Mouse (Mus musculus): Measurements from ENCODE around the gene Tbx6.
"Not testable (repeated sequence)": the region's sequence is repeated elsewhere in the genome, so short reads cannot be mapped to it uniquely, and the experiment has no call there.

Tbx6 gene

DNA sequence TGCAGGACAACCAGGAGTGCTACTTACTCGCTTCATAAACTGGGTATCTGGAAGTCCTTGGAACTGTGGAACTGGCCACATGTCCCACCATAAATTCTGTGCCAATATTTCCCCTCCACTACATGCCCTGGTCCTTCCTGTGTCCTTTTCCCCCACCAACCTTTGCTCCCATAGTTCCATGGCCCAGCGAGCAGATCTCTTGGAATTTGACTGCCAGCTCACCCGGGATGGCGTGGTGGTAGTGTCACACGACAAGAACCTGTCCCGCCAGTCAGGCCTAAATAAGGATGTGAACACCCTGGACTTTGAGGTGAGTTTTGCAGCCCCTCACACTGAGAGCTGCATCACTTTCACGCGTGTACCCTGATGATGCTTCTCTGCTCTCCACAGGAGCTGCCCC is 14.3 kb upstream of the Tbx6 start:
- DNase-seq (ENCODE audit: low spot score), result no peak

DNA sequence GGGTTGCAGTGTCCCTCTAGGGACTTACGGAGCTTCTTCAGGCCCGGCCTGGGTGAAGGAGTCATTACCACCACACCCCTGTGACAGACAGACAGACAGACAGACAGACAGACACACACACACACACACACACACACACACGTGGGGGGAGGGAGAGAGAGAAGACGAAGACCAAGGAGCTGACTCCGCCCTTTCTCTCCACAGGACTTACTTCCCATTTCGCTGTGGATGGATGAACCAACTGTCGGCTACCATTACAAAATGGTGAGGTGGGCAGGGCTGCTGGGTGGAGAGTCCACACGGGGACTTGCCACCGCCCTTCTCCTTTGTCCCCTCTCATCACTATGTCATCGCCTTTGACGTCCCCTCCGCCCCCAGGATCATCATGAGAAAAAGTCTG is 10.5 kb upstream of the Tbx6 start:
- DNase-seq (ENCODE audit: low spot score), result no peak

DNA sequence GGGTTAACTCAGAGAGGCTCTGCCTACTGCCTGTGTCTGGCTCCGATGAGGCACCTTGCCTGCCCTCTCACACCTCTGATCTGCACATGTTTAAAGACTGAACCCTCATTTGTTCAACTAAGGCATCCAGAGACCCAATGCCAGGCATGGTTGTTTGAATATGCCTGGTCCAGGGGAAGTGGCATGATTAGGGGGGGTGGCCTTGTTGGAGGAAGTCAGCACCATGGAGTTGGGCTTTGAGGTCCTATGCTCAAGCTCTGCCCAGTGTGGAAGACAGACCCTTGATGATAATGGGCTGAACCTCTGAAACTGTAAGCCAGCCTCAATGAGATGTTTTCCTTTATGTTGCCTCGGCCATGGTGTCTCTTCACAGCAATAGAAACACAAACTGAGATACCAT is 7.9 kb upstream of the Tbx6 start:
- no peak for DNase-seq (ENCODE audit: low spot score)

DNA sequence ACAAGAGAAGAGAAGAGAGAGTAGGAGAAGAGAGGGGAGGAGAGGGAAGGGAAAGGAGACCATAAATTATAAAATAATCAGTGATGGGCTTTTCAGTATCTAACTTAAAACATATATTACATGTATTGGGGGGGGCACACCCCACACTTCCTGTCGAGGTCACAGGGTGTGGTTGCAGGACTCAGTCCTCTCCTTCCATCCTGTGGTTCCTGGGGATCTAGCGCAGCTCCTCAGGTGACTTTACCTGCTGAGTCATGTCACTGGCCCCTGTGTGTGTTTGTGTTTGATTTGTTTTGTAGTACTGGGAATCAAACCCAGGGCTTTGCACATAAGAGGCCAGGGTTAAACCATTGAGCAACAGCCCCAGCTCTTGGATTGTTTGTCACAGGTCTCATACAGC is 6.8 kb upstream of the Tbx6 start:
- DNase-seq (ENCODE audit: low spot score), result no peak

DNA sequence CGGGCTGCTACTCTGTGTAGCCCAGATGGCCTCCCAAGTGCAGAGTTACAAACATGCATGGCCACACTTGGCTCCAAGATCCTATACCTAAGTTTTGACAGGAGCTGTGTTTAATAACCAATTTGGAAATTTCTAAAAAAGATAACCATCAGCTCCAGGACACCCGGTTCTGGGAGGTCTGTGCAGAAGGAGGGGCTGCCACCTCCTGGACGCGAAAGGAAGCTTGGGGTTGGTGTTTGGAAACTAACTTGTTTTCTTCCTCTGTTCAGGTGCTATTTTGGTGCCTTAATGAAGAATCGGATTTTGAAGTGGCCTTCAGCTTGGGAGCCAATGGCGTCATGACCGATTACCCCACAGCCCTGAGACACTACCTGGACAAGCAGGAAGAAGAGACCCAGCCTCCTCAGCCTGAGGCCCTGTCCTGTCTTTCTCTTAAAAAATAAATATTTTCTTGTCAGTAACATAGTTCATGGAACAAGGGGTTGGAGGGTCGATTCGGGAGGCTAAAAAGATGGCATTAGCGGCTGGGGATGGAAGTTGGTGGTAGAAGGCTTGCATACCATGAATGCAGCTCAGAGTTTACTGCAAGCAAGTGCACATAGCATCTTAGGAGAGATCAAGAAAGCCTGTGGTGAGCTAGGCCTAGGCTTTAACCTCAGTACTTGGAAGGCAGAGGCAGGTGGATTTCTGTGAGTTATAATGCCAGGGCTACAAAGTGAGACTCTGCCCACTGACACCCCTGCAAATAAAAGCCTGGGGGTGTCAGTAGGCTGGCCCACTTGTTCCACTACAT is 5.9 kb upstream of the Tbx6 start:
- DNase-seq (ENCODE audit: low spot score), result no peak

DNA sequence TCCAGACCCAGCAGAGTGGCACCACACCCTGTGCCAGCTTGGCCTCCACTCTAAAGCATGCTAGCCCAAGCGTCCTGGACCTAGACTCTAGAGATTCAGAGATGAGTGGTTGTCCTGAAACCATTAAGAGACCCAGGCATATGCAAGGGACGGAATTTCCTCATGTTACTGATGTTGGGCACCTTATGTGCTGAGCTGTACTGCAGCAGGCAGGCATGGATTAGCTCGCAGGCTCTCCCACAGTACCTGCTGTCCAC is 5.4 kb upstream of the Tbx6 start:
- no peak for DNase-seq (ENCODE audit: low spot score)

DNA sequence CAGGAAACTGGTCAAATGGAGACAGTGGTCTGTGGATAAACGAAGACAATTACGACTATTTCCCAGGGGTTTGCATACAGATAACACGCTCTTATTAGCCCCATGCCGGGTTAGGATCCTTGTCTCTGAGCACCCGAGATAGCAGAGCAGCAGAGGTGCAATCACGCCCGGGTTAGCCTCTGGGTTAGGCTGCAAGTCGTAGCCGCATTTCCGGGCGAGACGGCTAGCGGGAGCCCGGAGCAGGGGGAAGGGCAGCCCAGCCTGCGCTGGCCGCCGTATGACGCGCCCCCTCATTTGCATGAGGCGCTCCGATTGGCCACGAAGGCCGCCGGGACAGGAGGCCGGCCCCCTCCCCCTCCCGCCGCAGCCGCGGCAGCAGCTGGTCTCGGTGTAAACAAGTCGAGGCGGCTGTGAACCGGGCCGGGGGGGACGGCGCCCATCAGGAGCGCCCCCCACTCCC is 4.7 kb upstream of the Tbx6 start, which contains the start of gene Ypel3:
Gene Ypel3 (plus strand): TSS at position 358 of the 460 bp plus-strand sequence.
- peak; percentile 91 for DNase-seq (ENCODE audit: low spot score)

DNA sequence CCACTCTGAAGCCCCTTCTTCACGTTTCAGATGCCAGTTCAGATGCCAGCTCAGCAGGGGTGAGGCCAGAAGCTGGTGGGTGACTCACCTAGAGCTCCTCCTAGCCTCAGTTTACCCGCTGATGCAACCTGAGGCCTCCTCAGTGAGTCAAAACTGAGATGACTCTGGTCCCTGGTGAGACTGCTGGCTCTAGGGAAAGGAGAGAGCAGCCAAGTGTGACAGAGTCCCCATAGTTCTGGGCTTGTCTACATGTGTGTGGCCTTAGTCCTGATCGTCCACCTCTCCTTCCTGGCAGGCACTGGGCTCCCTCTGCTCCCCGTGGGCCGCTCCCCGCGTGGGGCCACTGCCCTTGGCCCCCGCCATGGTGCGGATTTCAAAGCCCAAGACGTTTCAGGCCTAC is 3.8 kb upstream of the Tbx6 start:
- DNase-seq (ENCODE audit: low spot score), result no peak

DNA sequence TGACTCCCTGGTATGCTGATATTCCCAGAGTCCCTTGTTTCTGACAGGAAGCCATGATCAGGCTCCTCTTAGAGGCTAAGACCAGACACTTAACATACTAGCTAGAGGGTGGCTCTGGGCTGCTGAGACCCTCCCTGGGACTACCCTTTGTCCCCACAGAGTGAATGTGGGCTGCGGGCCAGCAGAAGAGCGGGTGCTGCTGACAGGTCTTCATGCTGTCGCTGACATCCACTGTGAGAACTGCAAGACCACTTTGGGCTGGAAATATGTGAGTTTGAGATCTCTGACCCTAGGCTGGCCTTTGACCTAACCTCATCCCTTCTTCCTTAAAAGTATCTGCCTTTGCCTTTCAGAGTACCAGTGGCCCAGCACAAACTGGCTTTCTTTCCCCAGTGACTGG is 3.1 kb upstream of the Tbx6 start:
- no peak for DNase-seq (ENCODE audit: low spot score)

DNA sequence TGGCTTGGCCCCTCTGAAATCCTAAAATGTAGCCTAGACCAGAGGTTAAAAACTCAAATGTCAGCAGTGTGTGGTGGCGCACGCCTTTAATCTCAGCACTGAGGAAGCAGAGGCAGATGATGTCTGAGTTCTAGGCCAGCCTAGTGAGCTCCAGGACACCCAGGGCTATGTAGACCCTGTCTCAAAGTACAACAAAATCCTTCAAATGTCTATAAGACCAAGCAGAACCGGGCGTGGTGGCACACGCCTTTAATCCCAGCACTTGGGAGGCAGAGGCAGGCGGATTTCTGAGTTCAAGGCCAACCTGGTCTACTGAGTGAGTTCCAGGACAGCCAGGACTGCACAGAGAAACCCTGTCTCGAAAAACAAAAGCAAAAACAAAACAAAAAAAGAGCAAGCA is 2.2 kb upstream of the Tbx6 start:
- not testable (repeated sequence) for DNase-seq (ENCODE audit: low spot score)

DNA sequence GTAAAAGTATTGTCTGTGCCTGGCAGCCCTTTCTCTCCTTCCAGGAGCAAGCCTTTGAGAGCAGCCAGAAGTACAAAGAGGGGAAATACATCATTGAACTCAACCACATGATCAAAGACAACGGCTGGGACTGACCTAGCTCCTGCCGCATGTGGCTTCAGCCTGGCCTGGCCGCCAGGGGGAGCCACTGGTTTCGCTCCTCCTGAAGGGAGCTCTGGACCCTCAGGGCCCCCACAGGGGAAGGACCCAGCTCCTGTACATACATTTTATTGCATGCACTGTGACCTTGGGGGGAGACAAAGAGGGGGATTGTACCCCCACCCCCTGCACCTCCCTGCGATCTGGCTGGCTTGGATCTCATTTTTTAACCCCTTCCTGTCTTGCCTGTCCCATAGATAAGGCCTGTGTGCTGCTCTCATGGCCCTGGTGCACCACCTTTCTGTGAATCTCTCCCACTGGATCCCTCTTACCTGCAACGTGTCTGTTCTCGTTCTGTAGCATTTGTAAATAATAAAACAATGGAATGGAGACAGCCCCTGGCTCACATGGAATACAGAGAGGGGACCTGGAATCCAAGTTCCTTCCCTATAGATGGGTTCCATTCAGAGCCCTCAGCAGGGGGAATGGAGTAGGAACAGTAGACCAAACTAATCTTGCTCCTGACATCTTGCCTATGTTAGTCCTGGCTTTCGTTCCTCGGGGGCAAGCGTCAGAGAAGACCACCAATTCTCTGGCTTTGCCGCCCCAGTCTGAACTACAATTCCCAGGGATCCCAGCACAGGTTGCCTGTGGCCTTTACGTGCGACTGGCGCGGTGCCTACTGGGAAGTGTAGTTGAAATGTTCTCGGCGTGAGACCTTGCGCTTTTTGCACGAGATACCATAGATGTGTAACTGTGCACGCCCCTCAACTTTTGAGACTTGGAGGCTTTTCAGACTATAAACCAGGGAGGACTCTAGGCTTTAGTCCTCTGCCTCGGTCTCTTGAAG is 1.0 kb upstream of the Tbx6 start:
- DNase-seq (ENCODE audit: low spot score), result peak; percentile 93

DNA sequence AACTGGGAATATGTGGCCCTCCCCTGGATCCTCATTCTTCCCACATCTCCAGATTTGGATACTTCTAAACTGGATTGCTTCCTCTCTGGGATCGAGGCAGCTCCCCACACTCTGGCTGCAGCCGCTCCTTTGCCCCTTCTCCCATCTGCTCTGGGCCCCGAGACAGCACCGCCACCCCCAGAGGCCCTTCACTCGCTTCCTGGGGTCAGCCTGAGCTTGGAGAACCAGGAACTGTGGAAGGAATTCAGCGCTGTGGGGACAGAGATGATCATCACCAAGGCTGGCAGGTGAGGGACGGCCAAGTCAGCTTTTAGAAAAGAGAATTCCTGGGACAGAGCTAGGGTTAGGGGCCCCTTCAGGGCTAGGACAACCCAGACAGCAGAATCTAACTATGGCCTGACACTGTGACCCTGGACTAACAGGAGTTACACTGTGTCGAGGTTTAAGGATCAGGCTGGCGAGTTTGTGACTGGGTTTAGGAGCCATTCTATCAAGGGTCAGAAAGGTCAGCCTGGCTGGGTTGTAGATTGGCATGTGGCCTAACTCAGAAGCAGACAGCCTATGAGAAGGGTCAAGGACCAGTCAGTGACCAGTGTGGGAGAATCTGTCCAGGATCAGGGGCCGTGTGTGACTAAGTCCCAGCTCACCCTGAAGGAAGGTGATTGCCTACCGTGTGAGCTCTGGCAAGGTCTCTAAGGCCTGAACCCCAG is 533 bp downstream of the Tbx6 start:
- DNase-seq (ENCODE audit: low spot score), result no peak

DNA sequence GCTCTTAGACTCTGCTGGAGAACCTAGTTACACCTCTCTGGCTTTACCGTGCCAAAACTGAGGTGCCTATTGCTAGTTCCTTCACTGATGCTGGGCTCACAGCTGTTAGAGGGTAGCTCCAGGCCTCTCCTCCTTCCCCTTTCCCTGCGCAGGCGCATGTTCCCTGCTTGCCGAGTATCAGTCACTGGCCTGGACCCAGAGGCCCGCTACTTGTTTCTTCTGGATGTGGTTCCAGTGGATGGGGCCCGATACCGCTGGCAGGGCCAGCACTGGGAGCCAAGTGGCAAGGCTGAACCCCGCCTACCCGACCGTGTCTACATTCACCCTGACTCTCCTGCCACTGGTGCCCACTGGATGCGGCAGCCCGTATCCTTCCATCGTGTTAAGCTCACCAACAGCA is 1.4 kb downstream of the Tbx6 start:
- no peak for DNase-seq (ENCODE audit: low spot score)

DNA sequence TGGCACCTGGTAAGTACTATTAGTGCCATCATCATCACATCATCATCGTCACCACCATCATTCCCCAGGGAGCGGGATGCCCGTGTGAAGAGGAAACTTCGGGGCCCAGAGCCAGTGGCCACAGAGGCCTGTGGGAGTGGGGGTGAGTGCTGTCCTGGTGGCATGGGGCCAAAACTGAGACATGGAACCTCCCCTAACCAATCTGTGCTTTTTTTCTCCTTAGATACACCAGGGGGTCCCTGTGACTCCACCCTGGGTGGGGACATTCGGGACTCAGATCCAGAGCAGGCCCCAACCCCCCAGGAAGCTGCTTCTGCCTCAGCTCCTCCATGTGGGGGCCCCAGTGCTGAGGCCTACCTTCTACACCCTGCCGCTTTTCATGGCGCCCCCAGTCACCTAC is 3.2 kb downstream of the Tbx6 start:
- no peak for DNase-seq (ENCODE audit: low spot score)

DNA sequence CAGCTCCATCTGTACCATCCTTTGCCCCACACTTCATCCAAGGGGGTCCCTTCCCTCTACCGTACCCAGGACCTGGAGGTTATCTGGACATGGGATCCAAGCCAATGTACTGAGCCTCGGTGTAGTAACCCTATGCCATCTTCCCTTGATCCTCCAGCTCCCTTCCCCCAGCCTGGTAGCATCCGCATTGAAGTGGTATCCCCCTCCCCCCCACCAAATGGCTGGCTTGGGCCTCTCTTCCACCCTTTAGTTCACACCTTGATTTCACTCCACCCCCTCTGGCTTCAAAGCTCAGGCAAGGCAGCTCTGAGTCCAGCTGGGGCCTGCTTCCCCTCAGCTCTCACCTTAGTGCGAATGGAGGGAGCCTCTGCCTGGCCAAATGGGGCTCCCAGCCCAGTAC is 3.8 kb downstream of the Tbx6 start:
- DNase-seq (ENCODE audit: low spot score), result no peak

DNA sequence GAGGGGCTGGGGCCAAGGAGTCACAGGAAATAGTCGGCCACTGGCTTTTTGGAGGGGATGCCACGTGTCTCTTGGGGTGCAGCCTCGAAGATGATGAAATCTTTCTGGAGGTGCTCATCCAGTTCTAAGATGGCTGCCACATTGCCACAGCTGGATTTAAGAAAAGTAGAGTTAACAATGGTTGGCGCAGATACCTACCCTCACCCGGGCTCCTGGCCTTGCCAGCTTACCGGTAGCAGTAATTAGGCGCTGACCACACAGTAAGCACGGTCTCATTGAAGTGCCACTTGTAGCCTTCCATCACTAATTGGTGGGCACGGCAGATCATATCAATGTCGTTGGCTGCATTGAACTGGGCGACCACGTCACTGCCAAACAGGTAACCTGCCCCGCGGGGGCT is 4.9 kb downstream of the Tbx6 start:
- DNase-seq (ENCODE audit: low spot score), result no peak

DNA sequence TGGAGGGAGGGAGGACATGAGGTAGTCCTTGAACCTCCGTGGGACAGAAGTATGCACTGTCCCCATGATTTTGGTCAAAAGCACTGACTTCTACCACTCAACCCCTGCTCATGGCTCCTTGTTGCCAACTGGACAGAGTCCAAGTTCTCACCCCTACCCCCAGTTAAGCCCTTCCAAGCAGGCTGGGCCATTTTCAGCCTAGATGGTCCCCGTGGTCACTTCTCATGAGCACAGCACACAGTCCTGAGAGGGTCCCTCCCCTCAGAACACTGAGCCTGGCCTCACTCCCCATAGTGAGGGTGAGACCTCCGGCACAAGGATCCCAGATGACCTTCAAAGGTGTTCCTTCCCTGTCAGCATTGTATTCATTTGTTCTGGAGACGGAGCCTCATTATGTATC is 7.9 kb downstream of the Tbx6 start:
- no peak for DNase-seq (ENCODE audit: low spot score)

DNA sequence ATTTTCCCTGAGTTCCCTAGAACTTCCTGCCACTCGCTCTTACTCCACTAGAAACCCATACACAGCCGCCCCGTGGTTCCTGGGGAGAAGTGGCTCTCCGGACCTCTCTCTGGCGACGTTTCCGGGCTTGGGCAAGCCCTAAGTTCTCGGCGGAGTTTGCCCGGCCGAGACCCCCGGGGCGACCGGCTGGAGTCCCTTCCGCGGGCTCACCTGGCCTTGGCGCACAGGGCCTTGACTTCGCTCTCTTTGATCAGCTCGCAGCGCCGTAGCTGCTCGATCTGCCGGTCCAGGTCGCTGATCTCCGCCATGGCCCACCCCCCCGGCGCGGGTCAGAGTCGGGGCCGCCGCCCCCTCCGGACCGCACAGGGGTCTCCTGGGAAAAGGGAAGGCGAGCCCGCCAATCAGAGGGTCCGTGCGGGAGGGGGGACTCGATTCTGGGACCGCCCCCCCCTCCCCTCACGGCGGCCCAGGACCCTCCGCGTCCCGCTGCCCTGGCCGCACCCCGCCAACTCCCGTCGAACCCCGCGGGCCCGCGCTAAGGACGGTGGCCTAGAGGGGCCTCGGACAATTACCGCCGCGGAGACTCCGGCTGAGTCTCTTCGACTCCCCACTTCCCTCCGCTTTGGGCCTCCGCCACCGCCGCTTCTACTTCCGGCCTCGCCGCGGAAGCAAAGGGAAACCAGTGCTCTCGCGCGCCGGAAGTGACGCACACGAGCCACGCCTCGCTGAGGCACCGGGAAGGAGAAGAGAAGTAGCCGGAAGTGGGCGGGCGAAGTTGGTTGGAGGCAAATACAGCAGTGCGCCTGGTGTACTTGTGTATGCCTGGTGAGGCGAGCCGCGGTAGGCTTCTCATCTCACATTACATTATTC is 10.8 kb downstream of the Tbx6 start, which contains the start of gene Ppp4c:
Gene Ppp4c (minus strand): TSS at position 646 of the 870 bp plus-strand sequence.
- peak; percentile 98 for DNase-seq (ENCODE audit: low spot score)

DNA sequence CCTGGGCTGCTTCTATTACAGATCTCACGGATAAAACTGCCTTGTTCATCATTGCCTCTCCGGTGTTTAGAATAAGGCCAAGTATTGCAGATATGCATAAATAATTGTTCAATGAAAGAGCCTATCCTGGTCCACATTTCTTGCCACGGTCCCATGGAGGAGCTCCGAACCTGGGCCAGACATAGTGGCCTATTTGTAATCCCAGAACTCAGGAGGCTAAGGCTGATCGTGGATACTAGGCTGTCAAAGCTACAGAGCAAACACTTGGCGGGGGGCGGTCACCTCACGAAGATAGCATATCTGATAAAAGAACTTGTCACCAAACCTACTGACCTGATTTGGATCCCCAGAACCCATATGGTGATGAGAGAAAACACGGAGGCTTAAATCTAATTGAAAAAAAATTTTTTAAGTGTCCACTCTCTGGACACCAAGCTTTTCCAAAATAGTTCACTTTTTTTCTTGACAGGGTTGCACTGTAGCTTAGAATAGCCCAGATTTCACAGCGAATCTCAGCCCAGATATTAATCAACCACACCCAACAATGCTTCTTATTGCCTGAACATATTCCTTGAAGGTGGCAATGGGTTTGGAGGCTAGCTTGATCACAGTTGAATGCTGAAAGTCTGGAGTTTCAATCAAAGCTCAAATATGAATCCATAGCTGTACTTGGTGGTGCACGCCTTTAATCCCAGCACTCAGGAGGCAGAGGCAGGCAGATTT is 11.6 kb downstream of the Tbx6 start:
- no peak for DNase-seq (ENCODE audit: low spot score)

DNA sequence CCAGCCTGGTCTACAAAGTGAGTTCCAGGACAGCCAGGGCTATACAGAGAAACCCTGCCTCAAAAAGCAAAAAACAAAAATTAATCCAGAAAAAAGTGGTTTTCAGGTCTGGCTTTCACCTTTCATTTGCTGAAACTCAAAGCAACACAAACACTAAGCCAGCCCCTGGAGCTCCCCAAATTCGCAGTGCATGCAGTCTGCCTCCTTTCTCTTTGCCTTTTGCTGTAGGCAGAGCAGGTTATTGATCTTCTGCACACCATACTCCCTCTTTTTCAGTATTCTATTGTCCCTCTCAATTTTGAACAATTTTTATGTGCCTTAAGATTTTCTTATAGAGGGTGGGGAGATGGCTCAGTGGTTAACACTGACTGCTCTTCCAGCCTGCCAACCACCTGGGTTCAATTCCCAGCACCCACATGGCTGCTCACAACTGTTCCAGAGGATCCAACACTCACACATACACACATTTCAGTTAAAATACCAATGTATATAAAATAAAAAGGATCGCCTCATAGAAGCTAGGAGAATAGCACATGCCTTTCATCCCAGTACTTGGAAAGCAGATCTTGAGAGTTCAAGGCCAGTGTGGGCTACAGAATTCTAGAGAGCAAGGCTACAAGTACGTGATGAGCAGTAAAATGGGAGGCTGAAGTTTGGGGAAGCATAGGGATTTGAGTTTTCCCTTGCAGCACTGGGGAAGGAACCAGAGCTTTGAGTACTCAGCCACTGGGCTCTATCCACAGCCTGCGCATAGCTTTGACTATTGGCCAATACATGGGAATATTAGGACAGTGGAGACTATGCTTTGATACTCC is 12.4 kb downstream of the Tbx6 start:
- no peak for DNase-seq (ENCODE audit: low spot score)

Measured in retina, embryonic 14.5 days (tissue).